Mouse (Mus musculus) gastrocnemius, postnatal 4 days (tissue): ENCODE data around the gene Hmg20a. TPM values are rescaled to one million over a fixed set of nuclear protein-coding genes. Genes with fewer than 3 reads are reported as not detected.

ENCODE experiments used
- DNase-seq, 2 experiments: peaks; one replicate each; pipeline ENCODE4 v3.0.0; 2021 to 2022; ENCODE audit warnings: low spot score in 2 of 2, mixed read lengths in 2 of 2
- total RNA-seq, 2 experiments: library from RNA; stranded (reverse); gene quantifications; 2 replicates each; pipeline ENCODE4 v1.2.3; 2021

Gene Hmg20a
- total RNA-seq, 2 experiments from 2014 or later: 43.2 to 44.0 TPM

DNA sequence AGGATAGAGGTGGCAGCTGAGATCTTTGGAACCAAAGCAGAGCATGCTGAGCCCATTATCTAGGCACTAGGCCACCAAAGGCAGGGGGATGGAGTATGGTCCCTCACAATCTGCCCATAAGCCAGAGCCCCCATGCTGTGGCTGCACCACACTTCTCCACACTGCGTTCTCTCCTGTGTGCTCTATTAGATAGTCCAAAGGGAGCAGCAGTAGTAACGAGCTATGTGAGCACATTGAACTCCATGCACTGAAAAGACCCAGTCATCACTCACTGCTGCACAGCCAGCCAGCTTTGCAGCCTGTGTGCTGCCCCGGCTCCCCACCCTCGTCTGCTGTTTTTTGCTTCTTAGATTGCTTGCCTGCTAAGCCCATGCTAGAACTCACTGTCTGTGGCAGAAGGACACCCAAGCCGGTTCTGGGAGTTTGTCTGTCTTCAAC, 77.4 kb downstream of the Hmg20a start:
- no peak for DNase-seq

DNA sequence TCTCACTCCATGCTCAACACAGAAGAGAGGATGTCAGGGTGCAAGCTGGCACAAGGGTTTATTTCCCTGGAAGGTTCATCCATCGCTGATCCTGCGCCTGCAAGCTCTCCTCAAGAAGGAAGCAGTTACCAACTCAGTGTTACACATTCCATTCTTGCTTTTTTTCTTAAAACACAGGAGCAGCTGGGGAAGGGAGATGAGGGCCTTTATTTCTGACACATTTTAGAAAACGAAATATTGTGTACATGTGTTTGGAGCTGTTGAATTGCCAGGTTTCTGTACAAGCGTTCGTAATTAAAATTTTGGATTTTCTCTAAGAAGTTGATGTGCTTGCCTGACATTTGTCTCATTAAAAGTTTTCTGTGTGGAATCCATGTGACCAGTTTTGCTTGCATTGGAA, 78.2 kb downstream of the Hmg20a start:
- DNase-seq: no peak

DNA sequence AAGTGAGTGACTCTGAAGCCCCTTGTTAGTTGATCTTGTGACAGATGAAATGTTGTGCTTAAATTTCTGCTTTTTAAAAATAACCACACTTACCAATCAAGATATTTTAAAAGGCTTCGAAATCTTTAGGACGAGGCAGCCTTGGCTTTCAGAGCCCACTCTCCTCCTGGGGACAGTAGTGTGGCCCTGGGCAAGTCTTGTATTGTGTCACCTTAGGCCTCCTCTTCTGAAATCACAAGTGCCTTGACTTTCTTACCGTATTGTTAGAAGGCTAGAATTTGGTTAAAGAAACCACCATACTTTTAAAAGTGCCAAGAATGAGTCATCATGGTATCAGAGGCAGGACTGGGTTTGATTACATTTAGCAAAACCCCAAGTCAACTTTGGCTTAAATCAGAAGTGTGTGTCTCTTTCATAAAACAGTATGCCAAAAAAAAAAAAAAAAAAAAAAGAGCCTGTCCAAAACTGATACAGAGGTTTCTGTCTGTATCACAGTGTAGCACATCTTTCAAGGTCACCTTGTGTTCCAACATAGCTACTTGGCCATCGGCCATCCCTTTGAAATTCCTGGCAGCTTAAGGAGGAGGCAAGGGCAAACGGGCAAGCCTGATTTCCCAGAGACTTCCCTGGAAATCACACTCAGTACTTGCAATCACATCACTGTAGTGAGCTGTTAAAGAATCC, 78.9 kb downstream of the Hmg20a start:
- DNase-seq: no peak

DNA sequence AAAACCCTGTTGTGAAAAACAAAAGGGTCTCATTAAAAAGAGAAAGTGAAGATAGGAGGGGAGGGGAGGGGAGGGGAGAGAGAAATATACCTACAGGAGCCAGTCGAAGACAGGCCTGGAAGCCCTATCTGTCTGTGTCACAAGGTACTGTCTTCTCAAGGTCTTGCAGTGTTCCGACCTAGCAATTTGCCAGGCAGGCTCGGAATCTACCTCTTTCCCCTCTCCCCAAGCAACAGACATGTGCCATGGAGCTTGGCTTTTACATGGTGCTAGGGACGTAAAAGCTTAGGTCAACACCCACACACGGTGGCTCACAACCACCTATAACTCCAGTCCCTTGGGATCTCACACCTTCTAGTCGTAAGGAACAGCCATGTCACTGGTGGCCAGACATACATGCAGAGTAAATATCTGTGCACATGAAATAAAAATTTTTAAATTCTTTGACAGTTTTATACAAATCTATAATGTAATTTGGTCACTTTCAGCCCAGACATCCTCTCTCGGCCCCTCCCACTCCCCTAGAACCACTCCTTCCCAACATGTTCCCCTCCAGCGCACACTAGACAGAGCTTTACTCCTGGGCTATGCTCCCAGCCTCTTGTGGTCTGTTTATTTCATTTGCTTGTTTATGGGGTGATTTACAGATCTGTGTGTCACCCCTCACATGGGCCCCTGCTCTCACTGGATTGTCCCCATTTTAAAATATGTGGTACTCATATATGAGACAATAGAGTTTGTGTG, 81.1 kb downstream of the Hmg20a start:
- no peak for DNase-seq

DNA sequence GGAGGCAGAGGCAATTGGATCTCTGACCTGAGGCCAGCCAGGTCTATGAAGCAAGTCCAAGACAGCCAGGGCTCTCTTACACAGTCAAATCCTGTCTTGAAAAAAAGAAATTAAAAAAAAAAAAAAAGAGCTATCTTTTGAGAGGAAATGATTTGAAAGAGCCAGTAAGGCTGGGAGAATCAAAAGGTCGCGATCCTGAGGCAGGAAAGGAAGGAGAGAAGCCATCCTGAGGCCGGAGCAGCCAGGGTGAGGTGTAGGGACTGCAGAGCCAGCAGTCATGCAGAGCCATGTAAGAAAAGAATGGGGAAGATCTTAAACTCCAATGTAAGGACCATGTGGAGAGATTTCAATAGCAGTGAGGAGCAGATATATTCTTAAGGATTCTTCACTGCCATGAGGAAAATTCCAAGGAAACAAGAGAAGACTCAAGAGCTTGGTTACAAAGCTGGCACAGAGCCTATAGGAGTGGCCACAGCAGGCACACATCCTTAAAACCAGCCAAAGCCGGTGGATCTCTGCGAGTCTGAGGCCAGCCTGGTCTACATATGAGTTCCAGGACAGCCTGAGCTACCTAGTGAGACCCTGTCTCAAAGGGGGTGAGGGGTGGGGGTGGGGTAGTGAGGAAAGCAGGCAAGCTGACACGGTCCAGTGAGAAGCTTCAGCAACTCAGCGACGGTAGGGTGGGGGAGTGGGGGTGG, 82.6 kb downstream of the Hmg20a start:
- no peak for DNase-seq

DNA sequence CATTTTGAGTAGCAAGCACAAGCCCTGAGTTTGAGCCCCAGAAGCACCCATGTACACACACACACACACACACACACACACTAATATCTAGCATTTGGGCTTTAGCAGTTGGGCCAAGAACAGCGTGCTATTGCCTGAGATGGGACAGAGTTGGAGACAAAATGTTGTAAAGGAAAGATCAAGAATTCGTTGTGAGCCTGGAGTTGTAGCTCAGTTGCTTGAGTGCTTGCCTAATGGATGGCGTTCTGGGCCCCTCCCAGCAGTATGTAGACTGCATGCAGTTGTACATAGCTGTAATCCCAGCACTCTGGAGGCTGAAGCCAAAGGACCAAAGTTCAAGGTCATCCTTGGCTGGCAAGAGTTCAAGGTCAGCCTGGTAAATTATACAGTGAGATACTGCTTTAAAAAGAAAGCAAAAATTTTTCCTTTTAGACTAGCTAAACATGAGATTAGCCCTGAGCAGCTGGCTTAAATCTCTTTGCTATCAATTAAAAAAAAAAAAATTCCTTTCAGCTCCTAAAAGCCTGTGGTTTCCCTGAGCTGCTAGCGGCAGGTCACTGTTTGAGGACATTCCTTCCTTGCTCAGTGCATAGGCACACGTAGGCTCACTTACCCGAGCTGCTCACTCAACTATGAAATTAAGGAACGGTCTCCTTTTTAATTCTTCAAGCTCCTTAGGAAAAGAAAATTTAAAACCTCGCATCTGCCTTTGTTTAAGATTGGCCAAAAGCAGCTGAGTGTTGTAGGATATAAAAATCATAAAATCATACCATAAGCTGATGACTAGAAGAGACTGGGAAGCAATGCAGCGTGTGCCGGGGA, 83.5 kb downstream of the Hmg20a start:
- no peak for DNase-seq

DNA sequence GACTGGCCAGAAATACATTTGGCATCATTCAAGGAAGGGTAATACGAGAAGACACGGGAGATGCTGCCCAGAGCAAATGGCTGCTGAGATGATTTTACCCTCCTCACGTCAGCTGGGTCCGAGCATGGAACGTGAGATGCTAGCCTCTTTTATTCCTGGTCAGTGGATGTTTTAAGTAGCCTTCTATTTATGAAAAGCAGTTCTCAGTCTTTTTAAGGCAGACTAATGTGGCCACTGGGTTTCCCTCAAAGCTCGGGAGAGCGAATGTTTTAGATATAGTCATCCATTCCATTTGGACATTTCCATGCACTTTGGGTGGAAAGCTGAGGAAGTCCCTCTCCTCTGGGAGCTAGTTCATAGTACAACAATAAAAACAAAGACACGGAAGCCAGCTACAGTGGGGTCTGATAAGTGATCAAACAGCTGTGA, 84.1 kb downstream of the Hmg20a start:
- peak in 1 of 2 experiments; percentile 41 for DNase-seq

DNA sequence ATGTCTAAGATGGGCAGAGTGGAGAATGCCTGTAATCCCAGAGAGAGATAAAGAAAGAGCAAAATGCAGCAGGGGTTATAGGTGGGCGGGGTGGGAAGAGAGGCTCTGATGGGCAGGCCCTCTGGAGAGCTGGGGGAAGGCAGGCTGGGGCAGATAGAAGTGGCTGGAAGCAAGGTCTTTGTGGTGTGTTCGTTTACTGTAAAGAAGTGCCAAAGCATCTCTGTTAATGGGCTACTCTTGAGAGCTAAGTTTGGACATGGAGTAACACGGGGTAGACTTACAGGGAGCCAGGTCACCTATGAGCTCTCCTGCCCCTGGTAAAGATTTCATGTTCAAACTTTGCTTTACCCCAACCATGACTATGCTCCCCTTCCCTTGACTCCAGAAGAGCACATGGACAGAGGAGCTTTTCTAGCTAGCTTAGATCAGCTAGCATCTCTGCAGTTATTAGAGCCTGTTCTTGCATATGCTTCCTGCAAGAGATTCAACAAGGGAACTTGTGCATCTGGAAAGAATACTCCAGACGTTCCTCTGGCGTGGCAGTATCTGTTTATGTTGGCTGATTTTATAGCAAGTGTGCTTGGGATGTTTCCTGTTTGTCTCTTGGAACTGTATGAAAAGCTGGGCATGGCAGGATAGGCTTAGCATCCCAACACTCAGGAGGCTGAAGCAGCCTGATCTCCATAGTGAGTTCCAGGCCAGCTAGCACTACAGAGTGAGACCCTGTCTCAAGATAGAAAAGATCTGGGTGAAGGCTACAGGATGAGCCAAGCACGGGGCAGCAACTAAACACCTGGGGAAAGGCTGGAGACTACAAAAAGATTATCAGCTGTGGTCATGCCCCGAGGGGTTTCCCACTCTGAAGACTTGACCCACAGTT, 85.5 kb downstream of the Hmg20a start:
- no peak for DNase-seq

DNA sequence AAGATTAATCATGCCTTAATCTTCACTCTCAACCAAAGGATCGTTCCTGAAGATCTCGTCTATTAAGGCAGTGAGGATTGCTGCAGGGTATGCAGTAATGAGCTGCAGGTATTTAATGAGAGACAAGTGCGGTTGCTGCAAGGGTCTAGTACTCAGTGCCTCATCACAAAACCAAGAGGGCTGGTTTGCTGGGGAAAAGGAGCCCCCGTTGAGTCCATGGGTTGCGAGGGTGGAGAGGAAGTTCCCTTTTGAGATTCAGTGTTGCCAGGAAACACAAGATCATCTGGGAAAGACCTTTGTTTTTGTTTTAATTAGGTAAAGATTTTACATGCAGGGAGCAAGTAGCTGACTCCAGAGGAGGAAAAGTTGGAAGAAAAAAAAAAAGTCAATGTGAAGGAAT, 86.1 kb downstream of the Hmg20a start:
- DNase-seq: no peak

DNA sequence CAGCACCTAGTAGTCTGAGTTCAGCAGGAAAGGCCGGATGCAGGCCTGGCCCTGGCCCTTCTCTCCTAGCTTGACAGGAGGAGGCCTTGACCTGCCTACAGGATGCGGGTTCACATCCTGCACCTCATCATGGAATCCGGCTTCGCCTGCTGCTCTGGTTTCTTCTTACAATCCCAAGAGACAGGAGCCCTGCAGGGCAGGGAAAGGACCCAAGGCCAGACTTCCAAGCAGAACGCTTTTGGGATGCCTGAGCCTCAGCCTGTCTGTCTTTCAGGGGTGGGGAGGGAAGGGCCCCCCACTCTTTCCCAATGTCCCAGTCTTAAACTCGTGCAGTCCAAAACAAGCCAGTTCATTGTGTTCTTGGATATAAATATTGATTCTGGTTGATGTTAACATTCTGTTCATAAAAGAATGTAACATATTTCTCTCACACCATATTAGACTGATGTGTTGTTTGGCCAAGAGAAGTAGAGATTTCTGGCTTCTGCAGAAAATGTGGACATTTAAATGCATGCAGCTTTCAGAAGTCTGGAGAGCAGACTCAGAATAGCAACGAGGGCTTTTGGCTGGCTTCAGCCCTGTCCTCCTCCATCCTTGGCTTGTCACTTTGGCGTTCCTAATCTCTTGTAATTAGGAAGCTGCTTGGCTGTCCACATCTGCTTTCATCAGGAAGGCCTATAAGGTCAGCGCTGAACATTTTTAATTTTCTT, 86.8 kb downstream of the Hmg20a start:
- DNase-seq: no peak

DNA sequence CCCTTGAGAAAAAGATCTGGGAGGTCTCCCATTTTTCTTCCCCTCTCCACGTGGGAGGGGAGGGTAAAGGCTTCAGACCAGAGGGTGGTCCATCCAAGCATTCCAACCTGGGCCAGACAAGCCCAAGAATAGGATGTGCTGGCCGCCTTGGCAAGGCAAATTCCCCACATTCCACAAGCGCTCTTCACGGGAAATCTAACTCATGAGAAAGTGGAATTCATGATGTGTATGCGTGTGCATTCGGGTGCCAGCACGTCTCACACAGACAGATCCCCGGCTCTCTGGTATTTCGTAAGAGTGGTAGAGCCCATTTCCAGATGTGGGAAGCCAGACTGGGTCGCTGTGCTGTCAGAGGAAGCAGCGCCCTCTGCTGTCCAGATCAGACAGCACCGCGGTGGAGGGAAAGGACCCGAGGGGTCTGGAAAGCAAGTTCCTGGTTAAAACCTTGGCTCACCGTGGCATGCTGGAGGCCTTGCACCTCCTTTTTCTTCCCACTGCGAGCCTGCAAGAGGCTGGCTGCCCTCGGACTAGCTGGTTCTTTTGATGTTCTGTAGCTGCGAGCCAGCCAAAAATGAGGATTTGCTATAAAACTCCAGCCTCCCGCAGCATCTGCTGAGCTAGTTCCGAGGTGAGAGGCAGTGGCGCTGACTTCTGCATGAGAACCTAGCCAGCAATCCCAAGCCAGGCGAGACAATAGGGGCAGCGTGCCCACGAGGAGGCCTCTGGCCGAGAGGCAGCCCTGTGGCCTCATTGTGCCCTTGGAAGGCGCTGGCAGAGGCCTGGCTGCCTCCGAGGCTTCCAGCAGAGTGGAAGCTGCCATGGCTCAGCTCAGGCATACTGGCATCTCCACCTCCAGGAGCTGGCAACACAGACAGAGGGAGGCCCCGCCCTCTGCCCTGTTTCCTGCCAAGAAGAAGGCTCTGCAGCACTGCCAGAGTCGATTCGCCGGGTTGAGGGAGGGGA, 87.7 kb downstream of the Hmg20a start:
- peak; percentile 88 to 94 for DNase-seq

DNA sequence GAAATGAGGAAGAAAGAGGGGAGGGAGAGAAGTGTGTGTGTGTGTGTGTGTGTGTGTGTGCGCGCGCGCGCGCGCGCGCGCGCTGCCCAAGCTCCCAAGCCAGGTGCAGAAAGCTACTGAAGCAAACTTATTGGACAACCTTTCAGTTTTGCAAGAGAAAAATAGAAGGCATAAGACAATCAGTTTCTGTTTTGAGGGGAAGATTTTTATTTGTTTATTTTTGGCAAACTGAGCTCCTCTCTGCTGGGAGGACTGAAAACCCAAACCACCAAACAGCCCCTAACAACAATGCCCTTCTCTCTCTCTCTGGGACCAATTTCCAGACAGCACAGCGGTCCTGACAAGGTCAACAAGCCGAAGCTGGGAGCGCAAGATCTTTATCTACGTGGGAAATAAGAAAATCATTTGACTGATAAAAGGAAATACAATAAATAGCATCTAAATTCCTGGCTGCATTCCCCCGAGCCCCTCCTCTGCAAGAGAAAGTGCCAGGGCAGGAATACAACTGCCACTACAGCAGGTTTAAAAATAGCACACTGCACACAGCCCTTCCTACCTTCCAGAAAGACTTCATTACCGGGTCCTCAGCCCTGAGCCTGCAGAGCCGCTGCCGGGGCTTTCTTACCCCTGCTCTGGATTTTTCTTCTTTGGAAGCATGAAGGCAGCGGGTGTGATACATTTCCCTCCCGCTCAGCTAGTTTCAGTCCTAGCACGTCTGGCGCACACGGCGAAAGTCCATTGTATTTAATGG, 88.7 kb downstream of the Hmg20a start:
- DNase-seq: peak in 1 of 2 experiments; percentile 33

DNA sequence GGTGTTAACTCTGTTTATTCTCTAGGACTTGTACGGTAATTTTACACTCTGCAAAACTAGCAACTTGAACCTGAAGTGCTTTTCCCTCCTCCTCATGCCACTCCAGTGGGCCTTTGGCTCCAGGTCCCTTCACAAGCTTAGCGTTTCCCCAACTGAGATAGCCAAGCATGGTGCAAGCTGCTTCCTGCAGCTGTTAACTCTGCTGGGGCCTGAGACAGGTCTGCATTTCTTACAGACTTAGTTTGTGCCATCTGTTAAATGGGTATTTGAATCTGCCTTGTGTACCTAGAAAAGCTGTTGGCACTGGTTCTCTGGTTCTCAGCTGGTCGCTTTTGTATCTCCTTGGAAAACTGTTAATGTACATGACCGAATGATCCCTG, 89.3 kb downstream of the Hmg20a start:
- no peak for DNase-seq

DNA sequence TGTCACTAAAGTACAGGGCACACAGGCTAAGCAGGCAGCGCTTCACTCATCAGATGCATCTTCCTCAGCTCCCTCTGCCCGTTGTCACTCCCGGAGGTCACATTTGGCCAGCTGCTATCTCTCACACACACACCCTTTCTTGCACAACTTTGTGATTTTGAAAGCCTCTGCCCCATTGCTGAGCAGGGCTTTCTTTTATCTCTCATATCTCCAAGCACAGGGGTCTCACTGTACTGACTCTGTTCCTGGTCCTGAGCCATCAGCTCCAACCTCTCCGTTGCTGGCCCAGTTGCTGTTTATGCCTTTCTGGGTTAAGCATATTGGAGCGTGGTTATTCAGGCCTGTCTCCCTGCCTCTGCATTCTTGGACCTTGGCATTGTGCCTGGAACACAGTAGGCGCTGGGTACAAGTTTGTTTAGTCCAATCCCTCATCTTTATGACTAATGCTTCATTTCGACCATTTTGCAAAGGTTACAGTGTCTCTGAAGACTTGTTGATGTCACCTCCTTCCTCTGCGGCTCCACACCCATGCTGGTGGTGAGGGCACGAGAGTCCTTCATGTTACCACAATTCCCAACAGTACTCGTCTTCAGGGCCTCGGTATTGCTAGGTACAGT, 90.5 kb downstream of the Hmg20a start:
- no peak for DNase-seq

DNA sequence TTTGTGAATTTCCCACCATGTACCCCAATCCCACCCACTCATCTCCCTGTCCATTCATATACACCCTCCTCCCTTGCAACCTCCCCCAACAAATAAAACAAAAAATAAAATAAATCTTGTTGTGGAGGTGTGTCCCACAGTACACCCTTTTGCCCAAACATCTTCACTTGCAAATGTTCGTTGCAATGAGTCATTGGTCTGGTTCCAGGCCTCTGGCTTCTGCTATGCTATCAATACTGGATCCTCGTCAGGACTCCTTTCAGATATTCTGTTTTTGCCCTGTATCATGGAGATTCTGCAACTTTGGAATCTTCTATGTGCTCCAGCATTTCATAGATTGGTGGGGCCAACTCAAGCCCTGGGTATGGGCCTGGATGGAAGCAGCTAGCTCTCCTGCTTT, 91.9 kb downstream of the Hmg20a start:
- no peak for DNase-seq

DNA sequence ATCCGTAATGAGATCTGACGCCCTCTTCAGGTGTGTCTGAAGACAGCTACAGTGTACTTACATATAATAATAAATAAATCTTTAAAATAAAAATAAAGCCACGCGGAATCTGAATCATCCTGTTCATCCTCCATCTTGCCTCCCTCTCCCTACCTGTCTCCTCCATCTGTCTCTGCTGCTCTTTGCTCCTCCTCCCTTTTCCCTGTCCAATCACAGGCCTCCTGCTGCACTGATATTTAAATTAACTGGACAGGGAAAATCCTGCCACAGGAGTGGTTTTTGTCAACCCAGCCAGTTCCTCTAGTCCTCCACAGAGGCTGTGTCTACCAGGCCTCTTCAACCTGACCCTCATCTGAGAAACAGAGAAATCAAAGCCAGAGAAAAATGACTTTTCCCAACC, 94.1 kb downstream of the Hmg20a start:
- DNase-seq: no peak

DNA sequence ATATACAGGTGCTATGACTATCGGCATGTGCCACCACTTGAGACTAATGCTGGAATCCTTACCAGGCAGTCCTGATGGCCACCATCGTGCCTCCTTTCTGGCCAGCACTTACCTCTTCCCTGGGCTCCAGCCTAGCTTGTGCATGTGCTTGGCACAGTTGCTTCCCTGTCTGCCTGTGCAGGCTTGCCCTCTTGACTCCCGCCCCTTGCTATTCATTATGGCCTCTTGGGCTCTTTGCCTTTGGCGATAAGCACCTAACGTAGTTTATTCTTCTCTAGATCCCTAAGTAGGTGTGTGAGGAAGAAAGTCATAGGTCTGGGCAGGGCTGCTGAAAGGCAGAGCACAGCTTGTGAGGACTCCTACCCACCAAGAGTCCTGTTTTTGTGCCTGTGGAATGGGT, 96.7 kb downstream of the Hmg20a start:
- DNase-seq: no peak
